Mouse (Mus musculus) urinary bladder, postnatal 25 days (tissue): ENCODE measurements at regions not wholly inside any gene's neighbourhood (a gene's known extent, or its start where the extent isn't known, plus 50 kb on each side); places are given as distances from the start of the nearest gene placed in this dataset.
"Not testable (repeated sequence)": the region's sequence is repeated elsewhere in the genome, so short reads cannot be mapped to it uniquely, and the experiment has no call there.

ENCODE experiments used
- DNase-seq: peaks from one replicate; pipeline ENCODE4 v3.0.0; 2022; ENCODE audit warnings: low spot score

DNA sequence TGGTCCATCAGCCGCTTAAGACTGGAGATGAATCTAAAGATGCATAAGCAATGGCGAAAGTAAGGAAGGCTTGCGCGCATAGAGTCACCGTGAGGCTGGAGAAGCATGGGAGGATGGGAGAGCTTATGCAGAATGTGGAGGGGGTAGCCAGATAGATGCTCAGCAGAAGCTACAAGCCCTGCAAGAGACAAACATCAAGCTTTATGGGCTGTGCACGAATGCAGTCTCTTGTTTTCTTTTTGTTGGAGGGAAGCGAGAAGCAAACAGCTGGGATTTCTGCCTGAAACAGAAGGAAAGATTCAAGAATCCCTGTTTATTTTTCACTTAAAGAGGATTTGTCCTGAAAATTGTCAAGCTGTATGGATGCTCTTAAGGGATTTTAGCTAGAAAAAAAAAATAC, 188.7 kb downstream of the Kctd12 start:
- no peak for DNase-seq

DNA sequence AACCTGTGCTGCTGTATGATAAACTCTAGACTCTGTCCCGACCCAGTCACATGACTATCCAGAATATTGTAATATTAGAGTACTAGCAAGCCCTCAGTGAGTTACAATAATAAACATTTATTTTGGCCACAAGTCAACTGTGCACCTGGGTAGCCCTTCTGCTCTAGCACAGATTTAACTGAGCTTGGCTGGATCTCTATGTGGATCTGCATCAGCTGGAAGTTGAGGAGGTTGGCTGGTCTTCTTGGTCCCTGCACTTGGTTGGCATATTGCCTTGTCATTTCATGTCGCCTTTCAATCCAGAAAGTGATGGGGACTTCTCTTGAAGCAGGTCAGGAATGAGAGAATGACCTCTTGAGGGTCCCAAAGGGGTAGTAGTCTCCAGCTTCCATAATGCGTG, 191.5 kb downstream of the Kctd12 start:
- DNase-seq, result no peak

DNA sequence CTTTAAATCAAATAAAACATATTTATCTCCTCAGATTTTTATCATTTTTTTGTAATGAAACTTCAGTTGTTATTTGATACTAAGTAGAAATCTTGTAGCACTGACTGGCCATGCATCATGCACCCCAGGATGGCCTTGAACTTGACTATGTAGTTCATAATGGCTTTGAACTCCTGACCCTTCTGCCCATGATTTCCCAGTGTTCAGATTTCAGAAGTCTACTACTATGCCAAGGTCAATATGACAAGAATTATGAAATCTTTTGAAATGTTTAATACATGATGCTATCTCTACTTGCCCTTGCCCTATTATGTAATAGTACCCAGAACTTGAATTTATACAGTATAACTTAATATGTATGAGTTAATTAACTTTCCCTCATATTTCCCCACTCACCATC, 200.2 kb downstream of the Kctd12 start:
- DNase-seq, result no peak

DNA sequence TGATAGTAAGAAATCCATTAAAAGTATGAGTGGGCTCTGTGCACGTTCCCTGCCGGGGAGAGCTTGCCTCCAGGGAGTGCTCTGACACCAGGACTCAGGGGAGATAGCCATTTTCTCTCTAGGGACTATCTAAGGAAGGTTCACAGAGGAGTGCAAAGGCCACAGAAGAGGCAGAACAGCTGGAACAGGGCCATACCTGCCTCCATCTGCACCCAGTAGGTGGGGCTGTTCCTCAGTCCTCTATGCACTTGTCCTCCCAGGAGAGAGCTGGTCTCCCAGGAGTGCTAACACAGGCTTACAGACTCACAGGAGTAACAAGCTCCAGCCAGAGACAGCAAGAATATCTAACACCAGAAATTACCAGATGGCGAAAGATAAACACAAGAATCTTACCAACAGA, 212.7 kb downstream of the Kctd12 start:
- peak; percentile 23 for DNase-seq

DNA sequence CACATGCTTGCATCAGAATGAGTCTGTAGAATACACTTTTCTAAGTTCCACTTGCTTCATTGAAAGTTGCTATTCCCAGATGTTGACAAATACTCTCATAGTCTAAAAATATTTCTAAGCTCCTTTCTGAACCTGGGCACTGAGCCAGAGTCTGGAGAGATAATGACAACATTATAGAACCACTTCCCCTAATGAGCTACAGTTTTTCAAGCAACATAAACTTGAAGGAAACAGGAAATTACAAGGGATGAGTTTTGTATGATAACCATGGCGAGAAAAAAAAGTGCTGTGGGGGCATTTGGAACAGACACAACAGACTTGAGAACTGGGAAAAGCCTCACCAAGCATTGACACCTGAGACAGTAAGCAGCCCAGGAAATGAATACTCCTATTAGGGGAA, 233.8 kb downstream of the Kctd12 start:
- no peak for DNase-seq

DNA sequence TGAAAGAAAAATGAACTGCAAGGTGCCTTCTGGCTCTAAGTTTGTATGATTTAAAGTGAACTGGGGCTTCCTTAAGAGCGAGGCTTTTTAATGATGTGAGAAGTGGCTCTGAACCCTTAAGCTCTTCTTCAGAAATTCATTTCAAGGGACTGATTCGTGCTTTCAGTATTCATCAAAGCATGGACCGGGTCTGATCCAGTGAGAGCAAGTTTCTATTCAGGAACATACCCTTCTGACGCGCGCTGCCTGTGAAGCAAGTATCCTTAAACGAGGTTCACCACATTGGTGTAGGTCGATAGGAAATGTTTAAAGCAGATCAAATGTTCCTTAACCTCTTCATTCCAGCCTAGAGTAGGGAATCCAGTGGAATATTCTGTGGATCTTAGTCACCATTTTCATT, 240.1 kb downstream of the Kctd12 start:
- DNase-seq, result no peak

DNA sequence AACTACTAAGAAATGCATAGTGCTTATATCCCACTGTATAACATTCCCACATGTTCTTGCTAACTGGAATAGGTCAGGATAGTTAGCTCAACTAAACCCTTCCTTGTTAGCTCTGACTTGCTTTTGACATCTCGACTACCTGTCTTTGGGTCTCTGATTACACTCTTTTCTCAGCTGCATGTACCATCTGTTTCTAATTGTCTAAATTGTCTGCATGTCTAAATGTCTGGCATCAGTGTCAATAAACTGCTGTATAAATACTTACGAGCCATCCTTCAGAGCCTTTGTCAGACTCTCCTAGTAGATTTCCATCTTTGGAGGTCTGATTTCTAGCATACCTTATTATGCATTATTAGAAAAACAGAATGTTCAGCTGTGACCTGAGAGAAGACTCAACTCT, 245.8 kb downstream of the Kctd12 start:
- DNase-seq, result no peak

DNA sequence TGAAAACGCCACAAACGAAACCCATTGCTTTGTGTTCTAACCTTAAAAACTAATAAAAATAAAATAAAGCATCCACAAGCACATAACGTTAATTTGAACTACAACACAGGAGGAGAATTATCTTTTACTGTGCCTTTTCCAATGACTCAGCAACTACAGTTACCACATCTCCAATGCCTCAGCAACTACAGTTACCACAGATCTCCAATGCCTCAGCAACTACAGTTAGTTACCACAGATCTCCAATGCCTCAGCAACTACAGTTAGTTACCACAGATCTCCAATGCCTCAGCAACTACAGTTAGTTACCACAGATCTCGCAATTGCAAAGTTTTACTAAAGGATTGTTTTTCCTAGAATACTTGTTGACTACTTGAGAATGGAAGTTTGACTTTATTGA, 248.7 kb downstream of the Kctd12 start:
- not testable (repeated sequence) for DNase-seq

DNA sequence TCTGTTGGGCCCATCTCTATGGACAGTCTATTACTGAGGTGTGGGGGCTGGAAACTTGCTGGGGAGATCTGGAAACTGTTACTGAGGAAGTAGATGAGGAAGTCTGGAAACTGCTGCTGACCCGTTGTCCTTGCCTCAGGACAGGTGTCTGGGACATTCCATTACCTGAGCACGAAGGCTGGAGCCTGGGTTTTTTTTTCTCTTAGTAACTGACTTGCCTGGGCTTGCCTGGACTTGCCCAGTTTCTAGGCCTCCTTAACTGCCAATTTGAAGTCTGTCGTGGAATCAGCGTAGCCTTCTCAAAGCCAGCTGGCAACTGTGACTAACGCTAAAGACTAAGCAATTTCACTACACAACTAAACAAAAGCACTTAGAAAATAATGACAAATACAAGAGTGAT, 250.7 kb downstream of the Kctd12 start:
- DNase-seq, result no peak

DNA sequence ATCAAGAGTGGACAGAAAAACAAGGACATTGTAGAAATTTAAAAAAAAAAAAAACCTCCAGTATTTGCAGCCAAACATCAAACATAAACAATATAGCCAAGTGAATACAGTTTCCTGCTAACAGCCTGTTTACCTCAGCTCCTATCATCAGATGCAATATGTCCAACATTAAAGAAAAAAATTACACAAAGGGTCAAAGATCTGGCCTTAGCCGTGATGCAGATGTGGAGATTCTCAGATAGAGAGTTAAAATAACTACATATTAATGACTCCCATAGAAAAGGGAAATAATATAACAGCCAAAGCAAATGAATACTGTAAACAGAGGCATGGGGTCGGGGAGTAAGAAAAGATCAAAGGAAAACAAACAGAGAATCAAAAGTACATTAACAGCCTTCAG, 259.8 kb downstream of the Kctd12 start:
- no peak for DNase-seq

DNA sequence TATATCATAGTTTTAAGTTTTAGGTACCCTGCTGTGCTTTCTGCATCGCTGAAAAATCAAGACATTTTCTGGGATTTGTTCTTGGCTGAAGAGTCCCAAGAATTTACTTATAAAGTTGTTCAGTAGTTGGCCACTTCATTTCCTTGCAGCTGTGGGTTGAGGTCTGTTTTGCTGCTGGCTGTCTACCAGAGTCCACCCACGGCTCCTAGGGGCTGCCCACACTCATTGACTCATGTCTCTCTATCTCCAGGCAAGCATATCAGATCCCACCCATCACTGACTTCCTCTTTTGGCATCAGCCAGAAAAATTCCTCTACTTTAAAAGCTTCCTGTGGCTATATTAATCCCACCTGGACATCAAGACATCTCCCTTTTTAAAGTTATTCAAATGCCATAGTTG, 263.9 kb downstream of the Kctd12 start:
- no peak for DNase-seq

DNA sequence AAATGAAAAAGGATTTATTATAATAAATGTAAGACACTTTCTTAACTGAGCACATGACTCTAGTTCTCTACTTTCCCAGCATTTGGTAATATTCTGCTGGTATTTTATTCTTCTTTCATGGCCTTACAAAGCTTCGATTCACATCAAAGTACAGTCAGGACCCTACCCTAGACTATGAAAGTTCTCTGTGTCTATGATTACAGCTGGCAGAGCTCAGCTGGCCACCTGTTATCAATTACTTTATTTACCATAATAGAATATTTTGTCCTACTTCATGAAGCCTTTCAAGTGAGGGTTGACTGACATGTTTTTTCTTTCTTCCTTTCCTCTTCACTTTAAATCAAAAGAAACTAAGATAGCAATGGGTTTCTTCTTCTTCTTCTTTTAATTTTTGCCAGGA, 269.8 kb downstream of the Kctd12 start:
- no peak for DNase-seq

DNA sequence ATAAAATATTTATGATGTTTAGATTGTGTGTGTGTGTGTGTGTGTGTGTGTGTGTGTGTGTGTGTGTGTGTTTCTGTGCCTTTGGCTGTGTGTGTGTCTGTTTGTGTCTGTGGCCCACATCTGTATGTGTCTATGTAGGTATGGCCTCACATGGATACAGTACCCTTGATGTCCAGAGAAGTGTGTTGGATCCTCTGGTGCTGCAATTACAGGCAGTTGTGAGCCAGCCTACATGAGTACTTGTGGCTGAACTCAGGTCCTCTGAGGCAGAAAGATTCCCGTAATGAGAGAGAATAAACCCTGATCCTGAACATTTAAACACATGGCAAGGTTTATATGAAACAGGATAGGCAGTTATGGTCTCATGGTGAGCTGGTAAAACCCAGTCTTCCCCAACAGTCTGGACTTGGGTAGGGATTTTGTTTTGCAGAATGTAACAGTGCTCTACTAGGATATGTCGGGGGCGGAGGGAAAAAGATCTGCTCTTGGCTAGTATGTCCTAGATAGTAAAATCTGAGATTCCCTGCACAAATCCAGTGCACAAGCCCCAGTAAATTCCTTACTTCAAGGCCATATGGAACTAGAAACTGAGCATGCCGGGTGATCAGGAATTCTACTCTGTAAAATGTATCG, 275.6 kb downstream of the Kctd12 start:
- DNase-seq, result no peak

DNA sequence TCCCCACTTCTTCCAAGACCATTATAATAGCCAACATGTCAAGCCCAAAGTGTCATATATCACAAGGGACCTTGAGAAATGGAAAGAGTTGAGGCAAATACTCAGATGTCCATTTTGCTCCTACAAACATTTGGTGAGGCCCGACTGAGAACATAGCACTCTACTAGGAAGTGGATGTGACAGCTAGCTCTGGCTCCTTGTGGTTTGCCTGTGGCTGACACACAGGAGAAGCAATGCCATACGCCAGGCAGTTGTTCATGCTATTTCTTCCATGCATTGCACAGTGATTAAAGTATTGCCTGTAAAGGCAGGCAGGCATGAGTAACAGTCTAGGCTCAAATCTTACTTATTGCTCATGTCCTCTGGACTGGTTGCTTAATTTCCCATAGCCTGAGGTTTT, 281.3 kb downstream of the Kctd12 start:
- DNase-seq, result no peak

DNA sequence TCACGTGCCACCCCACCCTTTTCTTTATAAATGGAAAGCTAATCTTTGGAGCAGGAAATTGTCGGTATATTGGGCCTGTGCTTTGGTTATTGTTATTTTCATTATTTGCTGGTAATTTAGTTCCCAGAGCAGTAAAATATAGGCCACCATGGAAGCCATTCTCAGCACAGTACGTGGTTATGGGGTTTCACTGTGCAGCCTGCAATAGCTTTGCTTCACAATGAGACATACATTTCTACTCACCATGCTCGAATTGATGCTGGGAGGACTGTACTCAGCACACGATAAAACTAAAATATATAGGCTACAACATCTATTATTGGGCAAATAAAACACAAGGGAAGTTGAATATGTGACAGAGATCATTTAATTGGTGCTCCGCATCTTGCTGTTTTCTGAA, 282.0 kb downstream of the Kctd12 start:
- DNase-seq, result no peak

DNA sequence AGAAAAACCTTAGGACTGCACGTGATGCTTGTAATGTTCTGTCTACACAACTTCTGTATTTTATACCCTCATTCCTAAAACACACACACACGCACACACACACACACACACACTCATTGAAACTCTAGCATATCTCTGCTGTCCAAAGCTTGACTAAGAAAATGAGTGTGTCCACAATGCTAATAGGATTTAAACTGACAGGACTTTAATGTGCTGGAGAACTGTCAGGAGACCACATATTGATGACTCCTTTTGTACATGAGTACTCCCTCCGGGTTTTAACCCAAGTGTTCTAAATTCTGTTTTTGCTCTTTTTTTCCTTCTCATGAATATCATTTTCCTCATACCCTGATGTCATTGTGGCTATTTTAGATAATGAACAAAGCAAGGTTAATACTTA, 283.4 kb downstream of the Kctd12 start:
- no peak for DNase-seq

DNA sequence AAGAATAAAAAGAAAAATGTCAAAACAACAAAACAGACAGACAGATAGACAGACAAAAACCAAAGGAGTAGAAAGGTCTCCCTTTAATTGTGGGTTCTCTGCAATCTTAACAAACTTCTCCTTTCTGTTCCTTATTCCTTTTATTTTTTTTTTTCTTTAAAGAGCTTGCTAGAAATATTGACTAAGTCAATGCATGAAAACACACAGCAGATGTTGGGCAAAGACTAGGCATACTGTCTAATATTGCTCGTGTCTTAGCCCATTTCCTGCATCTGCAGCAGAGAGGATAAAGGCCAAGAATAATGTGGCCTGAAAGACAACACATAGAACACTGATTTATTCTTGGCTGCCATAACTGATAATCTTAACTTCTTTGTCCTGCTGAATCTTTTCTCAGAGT, 295.6 kb downstream of the Kctd12 start:
- DNase-seq, result no peak

DNA sequence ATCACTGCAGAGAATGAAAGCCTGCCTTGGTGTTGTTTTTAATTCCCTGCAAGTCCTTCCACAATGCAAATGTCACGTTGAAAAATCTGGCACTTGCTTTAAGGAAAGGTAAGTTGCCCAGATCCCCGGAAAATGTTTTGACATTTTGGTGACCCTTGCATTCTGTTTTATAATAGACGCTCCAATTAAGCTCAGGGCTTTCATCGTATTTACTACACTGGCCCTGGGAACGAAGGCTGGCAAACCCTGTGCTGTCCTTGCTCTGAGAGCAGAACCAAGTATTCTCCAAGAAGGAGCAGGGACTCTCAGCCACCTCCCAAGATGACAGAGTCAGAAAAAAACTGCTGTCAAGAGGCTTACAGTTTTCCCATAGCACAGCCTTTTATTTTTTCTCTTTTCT, 305.9 kb downstream of the Kctd12 start:
- DNase-seq, result no peak

DNA sequence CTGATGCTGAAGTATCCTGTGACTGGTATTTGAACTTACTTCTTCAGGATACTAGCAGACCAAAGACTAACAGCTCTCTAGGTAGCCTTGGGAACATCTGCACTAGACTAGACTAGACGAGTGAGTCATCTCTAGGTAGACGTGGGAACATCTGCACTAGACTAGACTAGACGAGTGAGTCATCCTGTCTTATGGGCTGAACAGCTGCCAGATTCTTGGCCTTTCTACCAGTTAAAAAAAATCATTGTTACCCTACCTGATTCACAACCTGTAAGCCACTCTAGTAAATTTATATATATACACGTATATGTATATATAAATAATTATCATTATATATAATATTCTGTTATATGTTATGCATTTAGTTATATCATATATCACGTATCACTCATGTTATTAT, 307.8 kb downstream of the Kctd12 start:
- no peak for DNase-seq

DNA sequence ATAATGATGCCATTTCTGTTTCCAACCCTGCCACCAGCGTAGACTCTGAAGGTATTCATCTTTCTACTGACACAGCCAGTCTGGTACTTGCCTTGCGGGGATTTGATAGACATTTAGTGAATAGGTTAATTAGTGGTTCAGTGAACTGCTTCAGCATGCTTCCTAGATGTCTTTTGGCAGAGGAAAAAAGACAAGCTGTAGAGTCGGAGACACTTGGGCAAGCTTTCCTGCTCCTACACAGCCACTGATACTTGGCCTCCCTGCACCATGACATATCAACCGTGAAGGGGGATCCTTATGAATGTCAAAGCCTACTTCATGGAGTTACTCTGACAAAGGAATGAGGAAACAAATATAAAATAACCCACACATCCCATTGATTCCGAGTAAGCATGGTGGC, 308.7 kb downstream of the Kctd12 start:
- no peak for DNase-seq

DNA sequence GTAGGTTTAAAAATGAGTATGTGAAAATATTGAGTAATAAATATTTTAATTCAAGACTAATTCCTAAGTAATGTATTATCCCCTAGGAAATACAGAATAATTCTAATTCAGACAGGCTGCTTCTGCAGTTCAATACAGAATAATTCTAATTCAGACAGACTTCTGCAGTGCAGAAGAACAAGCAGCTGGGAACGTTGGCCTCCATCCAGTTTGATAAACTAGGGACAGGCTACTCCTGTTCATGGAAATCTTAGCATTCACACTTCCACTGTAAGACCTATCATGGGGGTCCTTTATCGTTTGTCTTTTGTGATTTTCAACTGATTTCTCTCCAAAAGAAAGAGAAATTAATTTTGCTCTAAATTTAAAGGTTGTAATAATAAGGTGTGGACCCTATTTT, 319.2 kb downstream of the Kctd12 start:
- no peak for DNase-seq

DNA sequence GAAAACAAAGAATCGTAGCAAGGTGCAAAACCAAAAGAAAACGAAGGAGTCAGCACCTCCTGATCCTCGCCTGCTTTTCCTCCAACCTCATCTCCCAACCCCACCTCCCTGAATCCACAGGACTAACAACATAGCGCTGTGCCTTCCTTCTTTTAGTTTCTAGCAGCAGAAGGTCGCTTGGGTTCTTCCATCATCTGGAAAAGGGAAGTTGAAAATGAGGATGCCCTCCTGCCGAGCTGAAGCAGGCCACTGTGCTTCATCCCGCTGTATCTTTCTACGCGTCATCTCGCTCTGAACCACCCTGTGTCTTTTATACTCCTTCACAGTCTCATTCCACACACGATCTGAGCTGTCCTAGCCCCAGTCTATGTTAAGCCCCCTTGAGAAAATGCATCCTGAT, 322.1 kb downstream of the Kctd12 start:
- DNase-seq, result no peak

DNA sequence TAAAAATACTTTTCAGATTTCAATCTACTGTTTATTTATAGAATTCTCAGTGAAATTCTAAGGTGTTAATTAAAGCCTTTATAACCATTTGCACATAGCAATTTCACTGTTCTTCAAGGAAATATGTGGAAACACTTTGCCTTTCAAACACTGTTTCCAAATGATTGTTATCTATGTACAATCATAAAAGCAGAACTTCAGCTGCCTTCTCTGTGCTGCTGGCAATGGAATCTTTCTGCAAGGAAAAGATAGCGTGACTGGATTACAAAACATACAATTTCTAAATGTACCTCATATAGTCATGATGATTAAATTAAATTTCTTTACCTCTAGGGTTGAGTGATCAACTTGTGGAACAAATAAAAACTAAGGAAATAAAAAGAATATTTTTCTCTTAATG, 326.2 kb downstream of the Kctd12 start:
- no peak for DNase-seq

DNA sequence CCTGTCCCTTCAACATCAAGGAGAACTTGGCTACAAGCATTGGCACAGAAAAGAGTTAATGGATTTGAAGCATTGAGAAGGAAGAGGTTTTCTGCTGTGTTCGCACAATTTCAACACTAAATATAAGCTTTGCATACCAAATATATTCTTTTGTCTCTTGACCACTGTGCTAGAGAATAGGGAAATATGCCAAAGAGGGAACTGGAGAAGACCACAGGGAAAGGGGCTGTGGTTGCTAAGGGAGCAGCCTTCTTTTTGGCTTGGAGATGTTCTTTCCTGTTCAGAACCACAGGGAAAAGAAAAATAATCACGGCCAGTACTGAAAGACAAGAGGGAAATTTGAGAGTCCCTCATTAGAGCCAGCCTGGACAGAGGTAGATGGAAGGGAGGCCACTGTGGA, 352.8 kb downstream of the Kctd12 start:
- DNase-seq, result no peak

DNA sequence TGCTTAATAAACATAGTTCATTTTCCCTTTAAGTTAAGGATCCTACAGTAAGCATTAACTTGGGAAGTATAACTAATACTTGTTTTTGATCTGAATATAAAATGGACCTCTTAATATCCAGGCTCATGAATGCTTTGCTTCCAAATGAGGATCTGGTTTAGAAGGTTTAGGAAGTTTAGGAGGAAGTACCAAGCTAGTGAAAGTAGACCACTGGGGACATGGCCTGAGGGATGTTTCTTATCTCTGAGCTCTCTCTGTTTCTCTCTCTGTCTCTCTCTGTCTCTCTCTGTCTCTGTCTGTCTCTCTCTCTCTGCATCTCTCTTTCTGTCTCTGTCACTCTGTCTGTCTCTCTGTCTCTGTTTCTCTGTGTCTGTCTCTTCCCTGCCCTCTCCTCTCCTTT, 360.9 kb downstream of the Kctd12 start:
- DNase-seq, result no peak
